Mouse (Mus musculus): ENCODE measurements around the gene Rad23b.
"Not testable (repeated sequence)": the region's sequence is repeated elsewhere in the genome, so short reads cannot be mapped to it uniquely, and the experiment has no call there.

Gene Rad23b

GRCm38 (mm10) chr4:55355845-55356244, 6.0 kb downstream of the Rad23b start:
- DNase-seq (ENCODE audit: low spot score in 2 of 2) = no peak

- no peak for DNase-seq (ENCODE audit: low spot score in 2 of 2)
These were observed 6.9 kb downstream of the Rad23b start for GRCm38 (mm10) chr4:55356726-55357125.

DNA sequence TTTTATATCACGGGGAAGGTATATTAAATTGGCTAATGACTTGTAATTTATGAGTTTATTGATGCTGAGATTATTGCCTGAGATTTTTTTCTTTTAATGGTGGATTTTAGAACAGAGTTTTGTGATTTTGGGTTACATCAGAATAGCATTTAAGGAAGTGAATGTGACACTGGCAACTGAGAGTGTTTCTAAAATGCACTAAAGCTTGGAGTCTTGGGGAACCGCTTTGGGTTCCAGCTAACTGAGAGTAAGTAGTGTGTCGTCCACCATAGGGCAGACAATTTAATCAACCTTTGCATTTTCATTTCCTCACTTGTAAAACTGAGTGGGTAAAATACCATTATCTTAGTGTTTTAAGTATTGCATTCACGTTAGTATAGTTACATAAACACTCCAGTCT, 14.0 kb downstream of the Rad23b start:
- DNase-seq (ENCODE audit: low spot score in 2 of 2) = no peak

DNA sequence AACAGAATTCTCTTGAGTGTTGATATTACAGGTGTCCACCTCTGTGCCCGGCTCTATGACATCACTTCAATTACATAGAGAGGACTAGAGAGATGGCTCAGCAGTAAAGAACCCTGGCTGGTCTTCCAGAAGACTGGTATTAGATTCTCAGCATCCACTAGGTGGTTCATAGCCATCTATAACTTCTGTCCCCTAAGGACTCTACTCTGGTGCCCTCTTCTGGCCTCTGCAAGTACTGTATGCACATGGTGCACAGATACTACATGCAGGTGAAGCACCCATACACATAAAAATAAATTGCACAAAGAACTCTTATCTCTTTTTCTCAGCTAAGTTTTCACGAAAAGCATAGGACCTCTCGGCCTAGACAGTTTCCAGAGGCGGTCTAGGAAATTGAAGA, 14.5 kb downstream of the Rad23b start:
- DNase-seq (ENCODE audit: low spot score in 2 of 2) = no peak

DNA sequence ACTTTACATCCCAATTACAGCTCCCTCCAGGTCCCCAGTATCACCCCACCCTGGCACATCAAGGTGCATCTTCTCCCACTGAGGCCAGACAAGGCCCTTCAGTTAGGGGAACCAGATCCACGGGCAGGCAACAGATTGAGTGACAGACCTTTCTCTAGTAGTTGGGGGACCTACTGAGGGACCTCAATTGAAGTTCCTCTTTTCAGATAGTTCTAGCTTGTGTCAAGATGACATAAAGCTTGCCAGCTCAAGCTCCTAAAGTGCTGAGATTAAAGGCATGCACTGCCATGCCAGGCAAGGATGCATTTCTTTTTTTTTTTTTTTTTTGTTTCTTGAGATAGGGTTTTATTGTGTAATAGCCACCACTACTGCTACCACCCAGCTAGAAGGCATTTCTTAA, 16.2 kb downstream of the Rad23b start:
- DNase-seq (ENCODE audit: low spot score in 2 of 2) = no peak

GRCm38 (mm10) chr4:55370127-55370526, 20.3 kb downstream of the Rad23b start:
- no peak for DNase-seq (ENCODE audit: low spot score in 2 of 2)

DNA sequence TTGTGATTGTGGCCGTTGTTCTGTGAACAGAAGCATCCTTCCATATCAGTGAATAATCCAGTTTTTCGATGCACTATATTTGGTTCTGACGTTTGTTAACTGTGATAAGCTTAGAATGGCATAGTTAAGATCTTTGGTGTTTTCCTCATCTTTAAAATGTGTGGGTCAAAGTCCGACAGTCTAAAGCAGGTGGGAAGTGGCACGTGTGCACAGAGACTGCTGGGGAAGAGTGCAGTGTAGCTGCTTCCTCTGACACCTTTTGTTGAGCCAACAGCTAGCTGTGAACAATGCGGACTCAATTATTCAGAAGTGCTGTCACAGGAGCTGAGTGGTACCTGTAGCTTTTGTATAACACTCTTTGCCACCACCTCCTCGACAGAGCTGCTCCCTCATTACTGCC, 21.5 kb downstream of the Rad23b start:
- DNase-seq (ENCODE audit: low spot score in 2 of 2) = no peak

DNA sequence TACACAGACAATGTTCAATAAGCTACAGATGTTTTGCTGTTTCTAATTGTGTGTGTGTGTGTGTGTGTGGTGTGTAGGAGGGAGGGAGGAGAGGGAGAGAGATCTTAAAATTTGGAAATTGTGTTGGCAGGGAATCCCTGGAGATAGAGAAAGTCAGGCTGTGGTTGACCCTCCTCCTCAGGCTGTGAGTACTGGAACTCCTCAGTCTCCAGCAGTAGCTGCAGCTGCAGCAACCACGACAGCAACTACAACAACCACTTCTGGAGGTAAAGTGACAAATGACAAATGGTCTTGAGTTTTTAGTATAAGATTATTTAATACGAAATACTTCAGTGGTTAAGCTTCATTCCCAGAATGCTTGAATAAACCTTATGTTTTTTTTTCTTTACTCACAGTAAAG, 32.5 kb downstream of the Rad23b start:
- DNase-seq (ENCODE audit: low spot score in 2 of 2) = no peak

- no peak for DNase-seq (ENCODE audit: low spot score in 2 of 2)
These were observed 36.9 kb downstream of the Rad23b start for GRCm38 (mm10) chr4:55386768-55387167.

- DNase-seq (ENCODE audit: low spot score in 2 of 2) = no peak
These were observed 41.6 kb downstream of the Rad23b start for GRCm38 (mm10) chr4:55391480-55391879.

DNA sequence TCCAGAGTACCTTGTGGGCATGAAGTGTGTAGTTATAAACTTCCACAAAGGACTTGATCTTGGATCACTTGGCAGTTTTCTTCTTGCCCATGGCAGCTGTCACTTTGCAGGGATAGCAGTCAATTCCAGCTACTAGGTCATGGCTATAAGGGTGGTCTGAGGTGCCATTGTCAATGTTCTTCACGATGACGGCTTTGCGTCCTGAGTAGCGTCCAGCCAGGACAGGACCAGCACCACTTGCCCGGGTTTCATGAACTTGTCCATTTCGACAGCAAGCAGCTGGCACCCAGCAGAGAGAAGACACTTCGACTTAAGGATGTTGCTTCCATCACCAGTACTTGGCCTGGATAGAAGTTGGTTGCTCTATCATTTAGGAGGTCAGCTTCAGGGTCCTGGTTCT, 42.6 kb downstream of the Rad23b start:
- no peak for DNase-seq (ENCODE audit: low spot score in 2 of 2)

- peak in 1 of 2 experiments; percentile 10 for DNase-seq (ENCODE audit: low spot score in 2 of 2)
These were observed 48.3 kb downstream of the Rad23b start for GRCm38 (mm10) chr4:55397911-55398762.

DNA sequence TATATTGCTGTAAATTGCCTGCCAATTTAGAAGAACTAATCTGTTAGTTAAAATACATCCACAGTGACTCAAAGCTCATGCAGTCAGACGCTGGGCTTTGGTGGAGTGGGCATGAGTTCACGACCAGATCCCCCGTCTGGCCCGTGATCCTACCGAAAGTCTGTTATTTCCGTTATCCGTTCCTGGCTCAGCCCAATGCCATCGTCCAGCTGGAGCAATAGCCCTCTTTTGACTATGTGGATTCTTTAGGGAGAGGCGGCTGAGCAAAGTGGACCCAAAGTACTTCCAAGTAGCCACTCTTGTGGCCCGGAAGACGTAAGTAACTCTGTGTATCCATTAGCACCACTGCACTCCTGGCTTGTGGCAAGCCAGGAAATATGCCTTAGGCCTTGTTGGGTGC, 49.1 kb downstream of the Rad23b start:
- DNase-seq (ENCODE audit: low spot score in 2 of 2) = no peak

DNA sequence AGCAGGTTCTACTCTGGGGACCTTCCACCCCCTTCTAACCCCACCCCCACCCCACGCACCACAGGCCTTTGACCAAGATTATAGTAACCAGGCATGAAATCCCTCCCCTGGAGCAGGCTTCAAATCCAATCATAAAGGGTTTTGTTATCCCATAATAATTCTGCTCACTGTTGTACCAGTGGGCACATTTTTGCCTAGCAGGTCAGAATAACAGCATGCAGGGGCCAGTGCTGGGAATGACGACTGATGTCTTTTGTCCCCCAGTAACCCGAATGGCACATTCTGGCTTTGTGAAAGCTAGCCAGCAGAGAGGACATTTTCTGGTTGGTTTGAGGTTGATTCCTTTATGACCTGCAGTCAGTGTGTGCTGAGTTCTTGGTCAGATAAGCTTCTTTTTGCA, 55.5 kb downstream of the Rad23b start:
- DNase-seq (ENCODE audit: low spot score in 2 of 2) = no peak

DNA sequence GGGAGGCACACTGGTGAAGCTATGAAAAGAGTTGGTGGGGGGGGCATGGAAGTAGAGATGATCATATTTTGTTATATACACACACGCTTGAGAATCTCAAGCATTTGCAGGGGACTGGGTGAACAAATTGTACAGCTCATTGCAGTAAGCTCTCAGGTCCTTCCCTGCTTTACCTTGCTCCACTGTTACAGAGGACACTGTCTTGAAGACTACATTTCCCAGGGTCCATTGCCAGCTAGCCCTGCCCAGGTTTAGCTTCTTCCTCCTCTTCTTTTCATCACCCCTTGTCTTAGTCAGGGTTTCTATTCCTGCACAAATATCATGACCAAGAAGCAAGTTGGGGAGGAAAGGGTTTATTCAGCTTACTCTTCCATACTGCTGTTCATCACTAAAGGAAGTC, 56.7 kb downstream of the Rad23b start:
- no peak for DNase-seq (ENCODE audit: low spot score in 2 of 2)

DNA sequence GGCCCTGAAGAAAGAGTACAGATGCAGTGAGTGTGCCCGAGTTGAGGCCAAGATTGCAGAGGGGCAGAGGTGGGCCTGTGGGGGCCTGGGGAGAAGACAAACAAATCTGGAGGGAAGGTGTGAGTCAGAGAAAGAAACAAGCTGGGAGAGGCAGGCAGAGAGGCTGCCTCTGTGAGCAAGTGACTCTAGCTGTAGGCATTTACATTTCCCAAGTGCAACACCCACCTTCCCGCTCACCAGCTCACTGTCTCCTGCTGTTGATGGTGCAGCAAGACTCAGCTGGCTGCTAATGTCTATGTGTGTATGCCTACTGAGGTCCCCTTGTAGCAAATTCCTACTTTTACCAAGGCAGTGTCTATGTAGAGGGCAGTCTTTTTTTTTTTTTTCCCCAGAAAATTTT, 58.2 kb downstream of the Rad23b start:
- DNase-seq (ENCODE audit: low spot score in 2 of 2) = no peak

DNA sequence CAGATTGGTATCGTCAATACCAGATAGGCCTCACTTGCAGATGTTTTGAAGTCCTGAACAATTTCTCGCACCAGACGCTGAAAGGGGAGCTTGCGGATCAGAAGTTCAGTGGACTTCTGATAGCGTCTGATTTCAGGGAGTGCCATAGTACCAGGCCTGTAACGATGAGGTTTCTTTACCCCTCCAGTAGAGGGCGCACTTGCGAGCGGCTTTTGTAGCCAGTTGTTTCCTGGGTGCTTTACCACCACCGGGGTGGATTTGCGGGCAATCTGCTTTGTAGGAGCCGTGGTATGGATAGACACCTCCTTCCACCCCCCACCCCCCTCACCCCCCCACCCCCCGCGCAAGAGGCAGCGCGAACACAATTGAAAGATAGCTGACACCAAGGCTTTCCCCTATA, 59.2 kb downstream of the Rad23b start:
- no peak for DNase-seq (ENCODE audit: low spot score in 2 of 2)

GRCm38 (mm10) chr4:55409578-55410224, 59.9 kb downstream of the Rad23b start:
- DNase-seq (ENCODE audit: low spot score in 2 of 2) = not testable (repeated sequence)

GRCm38 (mm10) chr4:55415864-55416263, 66.0 kb downstream of the Rad23b start:
- no peak for DNase-seq (ENCODE audit: low spot score in 2 of 2)

DNA sequence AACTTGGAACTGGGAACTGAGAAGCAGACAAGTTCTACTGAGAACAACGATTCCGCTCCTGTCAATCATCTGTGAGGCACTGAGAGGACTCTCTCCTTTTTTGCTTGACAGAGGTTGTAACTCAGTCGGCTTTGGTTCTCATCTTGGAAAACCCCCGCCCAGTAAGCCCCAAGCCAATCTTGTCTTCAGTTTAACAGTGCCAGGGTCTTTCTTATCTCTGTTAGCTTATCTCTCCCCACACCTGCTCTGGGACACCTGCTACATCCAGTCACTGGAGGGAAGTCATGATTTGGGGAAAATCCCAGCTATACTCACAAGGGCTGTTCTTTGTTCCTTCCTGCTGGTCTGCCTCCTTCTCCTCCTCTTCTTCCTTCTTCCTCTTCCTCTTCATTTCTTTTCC, 76.4 kb downstream of the Rad23b start:
- DNase-seq (ENCODE audit: low spot score in 2 of 2) = no peak
